Comparison of ENCODE assay signal across 12 mouse cellular contexts in genomic region chr3:34638344-34638743, GRCm38 (mm10). TPM values are rescaled to one million over a fixed set of nuclear protein-coding genes. Genes with fewer than 3 reads are reported as not detected.
DNase-seq lines count a peak whose midpoint lies in the region; ATAC-seq lines count a peak whose summit lies in the region.
"Had no signal": no experiment of that assay in that cellular context is flagged by ENCODE, and none has a peak within 500 bp of the region (broad histone marks: within the 10 kb centered on the region; RNA-seq: fewer than 3 reads in every experiment).

No protein-coding gene starts in this region.

- peaks cover 44% of the 10 kb centered on the region for H3K4me1 ChIP-seq in forebrain, embryonic 16.5 days (replicated peaks; ENCODE audit: control insufficient read depth, insufficient read depth, low read length)
- peaks cover 23% of the 10 kb centered on the region; the same call in 1 of the 2 replicates for H3K4me1 ChIP-seq in midbrain, embryonic 14.5 days (ENCODE audit: control insufficient read depth, insufficient read depth, low read length)

- H3K27me3 ChIP-seq in forebrain, embryonic 16.5 days (replicated peaks; ENCODE audit: control insufficient read depth, insufficient read depth, low read length), result peaks cover 7% of the 10 kb centered on the region; the same call in 1 of the 2 replicates
- no peaks in the 10 kb centered on the region for H3K27me3 ChIP-seq in midbrain, embryonic 14.5 days (ENCODE audit: control insufficient read depth, insufficient read depth, low read length)

- peak overlapping the region; percentile 65 for H3K4me2 ChIP-seq in forebrain, embryonic 16.5 days (ENCODE audit: low read length)
- peak overlapping the region; percentile 62 for H3K4me2 ChIP-seq in midbrain, embryonic 14.5 days (ENCODE audit: low read length)
- H3K4me2 ChIP-seq: lung, embryonic 14.5 days had no signal

- H3K36me3 ChIP-seq in forebrain, embryonic 16.5 days (ENCODE audit: control insufficient read depth, insufficient read depth), result no peaks in the 10 kb centered on the region
- no peaks in the 10 kb centered on the region for H3K36me3 ChIP-seq in midbrain, embryonic 14.5 days (ENCODE audit: control insufficient read depth, insufficient read depth, low read length)

- DNase-seq in ES-CJ7 (ENCODE audit: low read depth, low spot score) (peak; percentile 69), liver (no peak)
- DNase-seq in embryo, embryonic 11 days, result peak; percentile 45
- peak; percentile 74 for DNase-seq in midbrain, embryonic 14.5 days
- DNase-seq in thymus, postnatal 36 days, result no peak
- no peak for DNase-seq in urinary bladder, postnatal 10 days (ENCODE audit: low spot score)
- no peak for DNase-seq in kidney, adult 8-10 months
- DNase-seq: gastrocnemius, postnatal 10 days; heart, postnatal 14 days; kidney, postnatal 36 days; lung, embryonic 14.5 days had no signal

- ATAC-seq in forebrain, embryonic 16.5 days, result peak; percentile 3; the same call in 1 of the 2 replicates
- ATAC-seq in midbrain, embryonic 14.5 days (ENCODE audit: low FRiP score, low TSS enrichment), result peak; percentile 40; the same call in 1 of the 2 replicates

- H3K27ac ChIP-seq in forebrain, embryonic 16.5 days (ENCODE audit: low read length), result peak overlapping the region; percentile 80
- H3K27ac ChIP-seq in midbrain, embryonic 14.5 days (replicated peaks; ENCODE audit: low read depth, low read length), result peak overlapping the region; percentile 81

- peak overlapping the region; percentile 61 for H3K9ac ChIP-seq in forebrain, embryonic 16.5 days (replicated peaks; ENCODE audit: low read depth, low read length)
- H3K9ac ChIP-seq in midbrain, embryonic 14.5 days (replicated peaks; ENCODE audit: low read length), result peak overlapping the region; percentile 52
- H3K9ac ChIP-seq: lung, embryonic 14.5 days had no signal

- H3K9me3 ChIP-seq in forebrain, embryonic 16.5 days (ENCODE audit: control insufficient read depth, low read length), result no peaks in the 10 kb centered on the region
- H3K9me3 ChIP-seq in midbrain, embryonic 14.5 days (ENCODE audit: control insufficient read depth, low read length), result no peaks in the 10 kb centered on the region

- peak overlapping the region; percentile 44 for H3K4me3 ChIP-seq in forebrain, embryonic 16.5 days (replicated peaks; ENCODE audit: low read length)
- H3K4me3 ChIP-seq in midbrain, embryonic 14.5 days (replicated peaks; ENCODE audit: low read depth, low read length), result peak overlapping the region; percentile 21

- 2% methylated on average over 13 of the region's 13 CpGs for WGBS in forebrain, embryonic 16.5 days
- 1% methylated on average over 13 of the region's 13 CpGs for WGBS in midbrain, embryonic 14.5 days

RNA-seq across cellular contexts. Expression of gene Sox2, which starts 11.9 kb away (rescaled TPM):
- polyA plus RNA-seq in forebrain, embryonic 16.5 days (2015; fragmentation: Nextera tagmentation; extraction: Ambion mirVana), result 20.8 and 24.0 TPM in 2 replicates
- polyA plus RNA-seq in midbrain, embryonic 14.5 days (2014; fragmentation: Nextera tagmentation; extraction: Ambion mirVana), result 16.8 and 22.4 TPM in 2 replicates

Comparison
In these comparisons a context has a peak if more than half of its experiments do, and no peak if none do; other contexts are left out.
1. DNase-seq: peak in ES-CJ7 (single experiment), embryo, embryonic 11 days (single experiment) and midbrain, embryonic 14.5 days (single experiment); none in liver (single experiment), thymus, postnatal 36 days (0 of 2), urinary bladder, postnatal 10 days (single experiment) and kidney, adult 8-10 months (0 of 2).